22 mouse cellular contexts compared by ENCODE assay signal in genomic region chr8:110074496-110074895, GRCm38 (mm10). TPM values are rescaled to one million over a fixed set of nuclear protein-coding genes. Genes with fewer than 3 reads are reported as not detected.
"Had no signal": no experiment of that assay in that cellular context is flagged by ENCODE, and none has a peak within 500 bp of the region (broad histone marks: within the 10 kb centered on the region; RNA-seq: fewer than 3 reads in every experiment).

No protein-coding gene starts in this region.

- H3K9ac ChIP-seq: liver, postnatal 0 days; lung, embryonic 15.5 days; midbrain, embryonic 13.5 days; midbrain, embryonic 15.5 days; neural tube, embryonic 12.5 days had no signal

- H3K9me3 ChIP-seq: lung, embryonic 15.5 days; megakaryocyte, embryonic 14.5 days; midbrain, embryonic 13.5 days; midbrain, embryonic 15.5 days; neural tube, embryonic 12.5 days had no signal

- H3K4me2 ChIP-seq: lung, embryonic 15.5 days; midbrain, embryonic 11.5 days; midbrain, embryonic 13.5 days; midbrain, embryonic 15.5 days; neural tube, embryonic 12.5 days had no signal

- H3K4me3 ChIP-seq: lung, embryonic 15.5 days; megakaryocyte, embryonic 14.5 days; midbrain, embryonic 13.5 days; midbrain, embryonic 15.5 days; neural tube, embryonic 12.5 days had no signal

- H3K27ac ChIP-seq: lung, embryonic 15.5 days; macrophage; midbrain, embryonic 13.5 days; midbrain, embryonic 15.5 days; neural tube, embryonic 12.5 days had no signal

- DNase-seq: liver, postnatal 0 days; lung, adult 2 months; lung, postnatal 14 days; lung, postnatal 36 days; right cerebral cortex, postnatal 14 days; thymus, adult 18-20 months; thymus, postnatal 14 days; thymus, postnatal 36 days had no signal

- H3K27me3 ChIP-seq: midbrain, embryonic 15.5 days; neural tube, embryonic 12.5 days had no signal

- H3K36me3 ChIP-seq: lung, embryonic 15.5 days; midbrain, embryonic 13.5 days; midbrain, embryonic 15.5 days; neural tube, embryonic 12.5 days had no signal

- ATAC-seq: liver, postnatal 0 days; lung, postnatal 0 days; midbrain, embryonic 13.5 days; midbrain, embryonic 15.5 days had no signal

RNA-seq across cellular contexts. Expression of gene Zfp612, which starts 5.0 kb away (rescaled TPM):
- polyA plus RNA-seq: macrophage had no signal

RNA-seq across cellular contexts. Expression of gene Gm21964, which starts 26.5 kb away (rescaled TPM):
- polyA plus RNA-seq: liver, postnatal 0 days; lung, adult 2 months; lung, embryonic 15.5 days; lung, postnatal 0 days; macrophage; midbrain, embryonic 11.5 days; midbrain, embryonic 13.5 days; midbrain, embryonic 15.5 days; midbrain, postnatal 0 days; neural tube, embryonic 12.5 days; neural tube, embryonic 14.5 days; spleen, adult 2 months; stomach, embryonic 14.5 days; stomach, embryonic 16.5 days had no signal

RNA-seq across cellular contexts. Expression of gene Gm17720, which starts 28.1 kb away (rescaled TPM):
- polyA plus RNA-seq: liver, postnatal 0 days; lung, adult 2 months; lung, embryonic 15.5 days; lung, postnatal 0 days; macrophage; midbrain, embryonic 11.5 days; midbrain, embryonic 13.5 days; midbrain, embryonic 15.5 days; midbrain, postnatal 0 days; neural tube, embryonic 12.5 days; neural tube, embryonic 14.5 days; spleen, adult 2 months; stomach, embryonic 14.5 days; stomach, embryonic 16.5 days; thymus, postnatal 0 days had no signal

RNA-seq across cellular contexts. Expression of gene Chst4, which starts 35.0 kb away (rescaled TPM):
- polyA plus RNA-seq: macrophage; midbrain, embryonic 11.5 days; midbrain, embryonic 13.5 days; midbrain, embryonic 15.5 days; midbrain, postnatal 0 days; neural tube, embryonic 12.5 days; neural tube, embryonic 14.5 days; thymus, postnatal 0 days had no signal
